Mouse (Mus musculus) intestine, embryonic 15.5 days (tissue): ENCODE measurements at regions not wholly inside any gene's neighbourhood (a gene's known extent, or its start where the extent isn't known, plus 50 kb on each side); places are given as distances from the start of the nearest gene placed in this dataset.

Experiments used
- ATAC-seq: fragments of 200-750 bp; cut with Nextera tagmentation; 2 replicates; pipeline ENCODE4 v1.8.0; 2017; ENCODE audit warnings: moderate TSS enrichment, moderate library complexity
- H3K27ac ChIP-seq: fragments of 300-500 bp; sonication (generic); 2 replicates; pipeline ENCODE4 v1.5.1; 2015; ENCODE audit warnings: mild to moderate bottlenecking, inconsistent platforms
- H3K27me3 ChIP-seq: fragments of 300-500 bp; sonication (generic); replicated peaks from 2 replicates; pipeline ENCODE4 v1.6.1; 2015; ENCODE audit warnings: inconsistent platforms
- H3K36me3 ChIP-seq: fragments of 300-500 bp; sonication (generic); 2 replicates; pipeline ENCODE4 v1.6.1; 2015; ENCODE audit warnings: inconsistent platforms
- H3K4me1 ChIP-seq: fragments of 300-500 bp; sonication (generic); replicated peaks from 2 replicates; pipeline ENCODE4 v1.6.1; 2015; ENCODE audit warnings: inconsistent platforms
- H3K4me2 ChIP-seq: fragments of 300-500 bp; sonication (generic); replicated peaks from 2 replicates; pipeline ENCODE4 v1.6.1; 2015; ENCODE audit warnings: mild to moderate bottlenecking, inconsistent platforms
- H3K4me3 ChIP-seq: fragments of 300-500 bp; sonication (generic); replicated peaks from 2 replicates; pipeline ENCODE4 v1.5.1; 2015; ENCODE audit warnings: inconsistent platforms
- H3K9ac ChIP-seq: fragments of 300-500 bp; sonication (generic); 2 replicates; pipeline ENCODE4 v1.6.1; 2015; ENCODE audit warnings: inconsistent platforms
- H3K9me3 ChIP-seq: fragments of 300-500 bp; sonication (generic); 2 replicates; pipeline ENCODE4 v1.6.1; 2016; ENCODE audit warnings: inconsistent platforms
- WGBS: fragments of 180-500 bp; shearing (Covaris S2); methylation state at CpG from one replicate; pipeline ENCODE4 v1.1.7; 2015; 5-methylcytosine and 5-hydroxymethylcytosine counted together

DNA sequence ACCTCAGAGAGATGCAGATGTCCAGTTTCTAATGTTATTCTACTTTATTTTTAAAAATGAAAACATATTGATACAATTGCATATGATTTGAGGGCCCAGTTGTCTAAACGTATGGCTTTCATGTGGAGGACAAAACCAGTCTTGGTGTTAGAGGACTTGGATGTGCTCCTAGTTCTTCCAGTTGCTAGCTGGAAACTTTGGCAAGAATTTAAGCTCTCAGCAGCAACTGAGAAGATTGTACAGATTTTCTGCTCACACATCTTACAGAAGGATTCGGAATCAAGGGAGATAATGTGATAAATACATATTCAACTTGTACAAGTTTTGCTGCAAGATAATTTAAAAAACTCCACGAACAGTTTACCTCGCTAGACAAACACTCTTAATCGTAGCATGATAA, 105.6 kb upstream of the Myocd start:
- H3K36me3 ChIP-seq = no peaks in the 10 kb centered on the region
- no peaks in the 10 kb centered on the region for H3K9me3 ChIP-seq
- WGBS = 83% methylated on average over 5 of the region's 5 CpGs
- no peak overlapping the region for H3K4me3 ChIP-seq
- no peak overlapping the region for H3K9ac ChIP-seq
- H3K4me1 ChIP-seq = no peaks in the 10 kb centered on the region
- no peaks in the 10 kb centered on the region for H3K27me3 ChIP-seq
- no peak for ATAC-seq
- H3K27ac ChIP-seq = no peak overlapping the region
- no peak overlapping the region for H3K4me2 ChIP-seq

DNA sequence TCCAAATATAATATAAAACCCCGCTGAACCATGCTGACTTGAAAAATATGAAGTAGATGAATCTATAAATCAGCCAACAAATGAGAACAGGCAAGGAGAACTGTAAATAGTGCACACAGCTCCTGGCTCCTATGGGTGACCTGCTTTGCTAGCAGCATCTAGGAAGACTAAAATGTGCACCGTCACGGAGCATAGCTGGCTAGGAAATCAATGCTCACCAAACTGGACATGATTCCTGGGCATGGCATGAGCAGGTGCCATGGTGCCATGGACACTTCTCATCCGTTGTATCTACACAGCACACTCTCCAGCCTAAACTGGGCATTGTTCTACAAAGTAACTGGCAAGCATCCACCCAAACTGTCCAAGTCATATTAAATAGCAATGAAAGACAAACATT, 103.3 kb upstream of the Myocd start:
- whole genome bisulfite sequencing = 90% methylated on average over 4 of the region's 4 CpGs
- no peak overlapping the region for H3K4me3 ChIP-seq

DNA sequence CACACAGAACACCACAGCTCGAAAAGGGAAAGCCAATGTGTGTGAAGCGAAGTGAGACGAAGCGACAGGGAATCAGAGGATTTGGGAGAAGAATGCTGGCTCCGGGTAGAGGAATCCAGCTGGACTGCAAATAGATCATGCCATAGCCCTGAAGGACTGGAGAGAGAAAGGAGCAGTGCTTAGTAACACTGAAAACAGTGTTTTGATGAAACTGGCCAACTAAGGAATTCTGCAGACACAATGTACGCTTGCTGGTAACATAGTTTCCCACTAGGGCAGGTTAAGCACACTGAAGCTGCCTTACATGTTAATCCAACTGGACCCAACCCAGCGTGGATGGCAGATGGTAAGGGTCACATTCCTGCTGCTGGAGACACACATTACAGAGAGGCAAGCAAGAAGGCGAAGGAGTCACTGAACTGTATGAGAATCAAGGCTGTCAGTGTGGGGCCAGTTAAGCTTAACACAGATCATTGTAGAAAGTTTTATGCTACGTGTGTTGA, 102.6 kb upstream of the Myocd start:
- Histone ChIP-seq H3K9ac (no peak overlapping the region), H3K36me3 (no peaks in the 10 kb centered on the region), H3K4me3 (no peak overlapping the region), H3K4me1 (no peaks in the 10 kb centered on the region), H3K27me3 (no peaks in the 10 kb centered on the region), H3K4me2 (no peak overlapping the region), H3K27ac (no peak overlapping the region), H3K9me3 (no peaks in the 10 kb centered on the region)
- ATAC-seq = no peak
- WGBS = 68% methylated on average over 9 of the region's 9 CpGs

More for the DNA sequence above, 103.3 kb upstream of the Myocd start:
- H3K27ac ChIP-seq = no peak overlapping the region
- no peaks in the 10 kb centered on the region for H3K4me1 ChIP-seq
- ATAC-seq = no peak
- H3K9me3 ChIP-seq = no peaks in the 10 kb centered on the region
- H3K27me3 ChIP-seq = no peaks in the 10 kb centered on the region
- H3K9ac ChIP-seq = no peak overlapping the region
- H3K36me3 ChIP-seq = no peaks in the 10 kb centered on the region
- H3K4me2 ChIP-seq = no peak overlapping the region

DNA sequence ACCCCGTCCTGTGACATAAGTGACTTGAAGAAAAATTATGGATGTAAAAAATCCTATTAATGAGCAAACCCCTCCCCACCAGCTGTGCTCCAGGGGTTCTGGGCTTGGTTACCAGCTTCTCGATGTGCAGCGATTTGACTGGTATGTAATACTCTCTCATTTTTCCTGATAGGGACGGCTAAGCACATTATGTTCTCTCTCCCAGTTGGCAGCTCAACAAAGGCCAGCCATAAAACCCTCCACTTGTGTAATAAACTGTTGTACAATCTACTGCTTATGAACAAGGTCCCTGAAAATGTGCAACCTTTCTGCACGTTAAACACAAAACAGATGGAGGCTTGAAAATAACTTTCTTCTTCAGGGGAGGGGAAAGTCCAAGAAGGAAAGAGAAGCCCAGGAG, 98.0 kb upstream of the Myocd start:
- 55% methylated on average over 5 of the region's 5 CpGs for WGBS
- Histone ChIP-seq H3K4me2 (no peak overlapping the region), H3K9me3 (no peaks in the 10 kb centered on the region), H3K27me3 (no peaks in the 10 kb centered on the region), H3K9ac (no peak overlapping the region), H3K27ac (no peak overlapping the region), H3K4me3 (no peak overlapping the region), H3K36me3 (no peaks in the 10 kb centered on the region), H3K4me1 (no peaks in the 10 kb centered on the region)
- no peak for ATAC-seq

DNA sequence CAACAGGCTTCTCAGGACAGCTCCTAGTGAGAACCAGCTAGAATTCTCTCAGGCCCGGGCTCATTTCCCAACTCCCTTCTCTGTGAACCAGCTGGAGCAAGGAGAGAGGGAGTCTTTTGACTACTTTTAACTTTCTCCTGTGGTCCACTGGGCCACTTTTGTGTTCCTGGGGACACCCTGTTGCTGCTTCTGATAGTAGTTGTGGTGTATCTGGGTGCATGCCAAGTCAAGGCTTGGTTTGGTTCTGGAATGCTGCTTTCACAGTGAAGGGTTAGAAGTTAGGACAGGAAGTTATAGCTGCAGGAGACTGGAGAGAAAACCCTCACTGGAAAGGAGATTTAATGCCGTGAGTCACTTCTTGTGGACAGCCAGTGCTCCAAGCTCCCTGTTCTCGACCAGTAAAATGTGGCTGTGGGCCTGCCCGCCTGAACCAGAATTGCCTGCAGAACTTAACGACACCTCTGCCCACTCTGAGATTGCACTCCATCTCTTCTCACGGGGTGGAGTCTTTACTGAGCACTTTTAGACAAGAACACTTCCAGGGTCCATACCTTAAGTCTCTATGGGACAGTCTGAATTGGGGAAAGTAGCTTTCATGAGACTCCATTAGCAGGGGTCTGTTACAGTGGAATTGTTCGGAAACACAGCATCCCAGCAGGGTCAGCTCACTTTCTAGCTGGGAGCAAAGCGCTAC, 97.0 kb upstream of the Myocd start:
- WGBS = 57% methylated on average over 8 of the region's 8 CpGs
- Histone ChIP-seq H3K9me3 (no peaks in the 10 kb centered on the region), H3K4me2 (no peak overlapping the region), H3K36me3 (no peaks in the 10 kb centered on the region), H3K9ac (no peak overlapping the region), H3K4me1 (no peaks in the 10 kb centered on the region), H3K4me3 (no peak overlapping the region), H3K27ac (peak overlapping the region; percentile 64), H3K27me3 (no peaks in the 10 kb centered on the region)
- no peak for ATAC-seq

DNA sequence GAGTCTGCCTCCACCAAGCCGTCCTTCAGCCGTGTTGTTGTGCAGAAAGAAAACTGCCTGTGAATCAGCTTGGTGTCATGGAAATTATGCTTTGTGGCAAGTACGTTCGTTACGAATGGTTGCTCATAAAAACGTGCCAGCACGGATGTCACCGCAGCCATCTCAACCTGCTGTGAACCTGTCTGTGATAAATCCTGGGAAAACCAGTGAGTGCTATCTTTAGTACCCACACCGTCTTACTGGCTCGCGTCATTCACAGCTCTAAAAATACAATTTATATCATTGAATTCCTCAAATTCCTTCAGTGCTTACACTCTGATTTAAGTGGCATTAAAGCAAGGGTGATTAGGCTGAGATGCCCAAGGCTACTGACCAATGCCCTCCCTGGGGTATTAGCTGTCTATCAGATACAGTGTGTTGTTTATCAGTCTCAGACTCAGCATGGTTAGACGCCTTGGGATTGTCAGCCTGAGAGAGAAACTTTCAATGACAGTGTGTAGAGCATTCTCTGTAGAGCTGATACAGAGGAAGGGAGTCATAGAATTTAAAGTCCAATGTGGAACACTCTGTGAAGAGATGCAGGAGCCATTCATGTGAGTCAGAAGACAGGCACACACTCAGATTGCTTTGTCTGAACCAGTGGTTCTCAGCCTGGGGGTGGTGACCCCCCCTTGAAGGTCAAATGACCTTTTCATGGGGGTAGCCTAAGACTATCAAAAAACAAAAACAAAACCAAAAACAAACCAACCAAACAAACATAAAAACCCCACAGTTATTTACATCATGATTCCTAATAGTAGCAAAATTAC, 96.2 kb upstream of the Myocd start:
- no peak overlapping the region for H3K9ac ChIP-seq
- H3K4me1 ChIP-seq = no peaks in the 10 kb centered on the region
- WGBS = 68% methylated on average over 12 of the region's 12 CpGs
- no peak for ATAC-seq
- no peaks in the 10 kb centered on the region for H3K9me3 ChIP-seq
- no peaks in the 10 kb centered on the region for H3K36me3 ChIP-seq
- no peaks in the 10 kb centered on the region for H3K27me3 ChIP-seq
- H3K4me3 ChIP-seq = no peak overlapping the region
- no peak overlapping the region for H3K27ac ChIP-seq
- H3K4me2 ChIP-seq = no peak overlapping the region

DNA sequence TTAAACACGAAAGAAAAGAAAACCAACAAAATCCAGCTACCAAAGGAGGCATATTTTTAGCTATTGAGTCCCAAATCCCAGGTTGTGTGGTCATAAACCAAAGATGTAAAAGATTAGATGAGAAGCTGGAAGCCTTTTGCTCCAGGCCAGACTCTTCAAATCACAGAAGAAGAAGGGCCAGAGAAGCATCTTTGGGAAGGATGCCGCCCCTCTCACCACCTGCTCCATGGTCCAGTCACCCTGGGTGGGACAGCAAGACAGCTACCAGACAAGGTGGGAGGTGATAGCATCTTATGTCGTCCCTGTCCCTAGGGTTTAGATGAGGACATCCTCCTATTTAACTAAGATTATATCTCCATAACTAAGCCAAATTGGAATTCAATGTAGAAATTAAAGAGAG, 95.1 kb upstream of the Myocd start:
- no peak overlapping the region for H3K4me2 ChIP-seq
- no peak for ATAC-seq
- H3K9ac ChIP-seq = no peak overlapping the region
- H3K27me3 ChIP-seq = no peaks in the 10 kb centered on the region
- no peaks in the 10 kb centered on the region for H3K36me3 ChIP-seq
- H3K27ac ChIP-seq = no peak overlapping the region
- no peak overlapping the region for H3K4me3 ChIP-seq
- 79% methylated on average over 3 of the region's 3 CpGs for WGBS
- no peaks in the 10 kb centered on the region for H3K9me3 ChIP-seq
- H3K4me1 ChIP-seq = no peaks in the 10 kb centered on the region

DNA sequence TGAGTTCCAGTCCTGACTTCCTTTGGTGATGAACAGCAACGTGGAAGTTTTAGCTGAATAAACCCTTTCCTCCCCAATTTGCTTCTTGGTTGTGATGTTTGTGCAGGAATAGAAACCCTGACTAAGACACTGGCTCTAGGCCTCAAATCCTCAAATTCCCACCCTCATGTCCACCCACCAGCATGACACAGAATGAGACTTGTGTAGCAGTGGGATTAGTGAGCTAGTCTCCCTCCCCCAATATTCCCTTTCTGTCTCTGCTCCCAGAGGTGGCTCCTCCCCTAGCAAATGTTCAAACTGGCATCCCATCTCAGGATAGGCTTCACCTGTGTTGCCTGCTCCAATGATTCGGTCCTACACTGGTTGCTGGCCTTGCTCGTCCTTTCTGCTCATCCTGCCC, 94.1 kb upstream of the Myocd start:
- no peak overlapping the region for H3K9ac ChIP-seq
- no peaks in the 10 kb centered on the region for H3K9me3 ChIP-seq
- no peak overlapping the region for H3K4me3 ChIP-seq
- no peak for ATAC-seq
- H3K4me2 ChIP-seq = no peak overlapping the region
- WGBS = 80% methylated on average over 3 of the region's 3 CpGs
- H3K4me1 ChIP-seq = no peaks in the 10 kb centered on the region
- no peak overlapping the region for H3K27ac ChIP-seq
- H3K36me3 ChIP-seq = no peaks in the 10 kb centered on the region
- no peaks in the 10 kb centered on the region for H3K27me3 ChIP-seq

DNA sequence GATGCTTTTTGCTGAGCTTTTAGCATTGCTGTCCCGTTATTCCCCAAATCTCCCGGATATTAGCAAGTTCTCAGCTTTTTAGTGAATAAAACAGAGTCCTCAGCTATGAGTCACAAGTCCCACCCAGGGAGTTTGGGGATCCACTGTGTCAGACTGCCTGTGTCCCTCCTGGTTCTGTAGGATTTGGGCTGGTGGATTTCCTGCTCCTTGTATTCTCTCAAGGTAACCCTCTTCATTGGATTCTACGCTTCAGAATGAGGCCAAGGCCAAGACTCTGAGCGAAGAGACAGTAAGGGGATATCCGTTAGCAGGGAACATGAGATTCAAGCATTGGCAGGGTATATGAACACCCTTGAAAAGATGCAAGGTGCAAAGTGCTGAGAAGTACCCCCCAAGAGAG, 90.9 kb upstream of the Myocd start:
- no peak overlapping the region for H3K4me3 ChIP-seq
- no peak for ATAC-seq
- no peaks in the 10 kb centered on the region for H3K4me1 ChIP-seq
- H3K27ac ChIP-seq = no peak overlapping the region
- H3K27me3 ChIP-seq = no peaks in the 10 kb centered on the region
- no peaks in the 10 kb centered on the region for H3K9me3 ChIP-seq
- no peaks in the 10 kb centered on the region for H3K36me3 ChIP-seq
- H3K4me2 ChIP-seq = no peak overlapping the region
- 89% methylated on average over 5 of the region's 5 CpGs for WGBS
- no peak overlapping the region for H3K9ac ChIP-seq

DNA sequence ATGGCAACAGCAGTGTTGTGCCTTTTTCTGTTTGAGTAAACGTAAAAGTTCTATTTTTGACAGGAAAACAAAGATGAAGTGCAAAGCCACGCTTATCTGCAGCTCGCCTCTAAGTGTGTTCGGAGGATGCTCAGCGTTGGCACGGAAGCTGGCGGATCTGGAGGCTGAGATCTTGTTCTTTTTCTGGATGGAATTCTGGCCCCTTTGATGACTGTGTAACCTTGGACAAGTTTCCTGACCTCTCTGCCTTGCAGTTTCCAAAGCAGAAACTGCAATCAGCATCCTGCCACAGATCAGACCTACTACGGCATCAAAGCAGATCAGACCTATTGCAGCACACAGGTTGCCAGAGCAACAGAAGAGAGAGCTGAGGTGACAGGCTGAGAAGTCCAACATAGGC, 89.1 kb upstream of the Myocd start:
- ATAC-seq = no peak
- 78% methylated on average over 8 of the region's 8 CpGs for WGBS
- no peak overlapping the region for H3K27ac ChIP-seq
- H3K36me3 ChIP-seq = no peaks in the 10 kb centered on the region
- H3K9me3 ChIP-seq = no peaks in the 10 kb centered on the region
- H3K4me1 ChIP-seq = no peaks in the 10 kb centered on the region
- no peaks in the 10 kb centered on the region for H3K27me3 ChIP-seq
- H3K4me2 ChIP-seq = no peak overlapping the region
- H3K4me3 ChIP-seq = no peak overlapping the region
- H3K9ac ChIP-seq = no peak overlapping the region

DNA sequence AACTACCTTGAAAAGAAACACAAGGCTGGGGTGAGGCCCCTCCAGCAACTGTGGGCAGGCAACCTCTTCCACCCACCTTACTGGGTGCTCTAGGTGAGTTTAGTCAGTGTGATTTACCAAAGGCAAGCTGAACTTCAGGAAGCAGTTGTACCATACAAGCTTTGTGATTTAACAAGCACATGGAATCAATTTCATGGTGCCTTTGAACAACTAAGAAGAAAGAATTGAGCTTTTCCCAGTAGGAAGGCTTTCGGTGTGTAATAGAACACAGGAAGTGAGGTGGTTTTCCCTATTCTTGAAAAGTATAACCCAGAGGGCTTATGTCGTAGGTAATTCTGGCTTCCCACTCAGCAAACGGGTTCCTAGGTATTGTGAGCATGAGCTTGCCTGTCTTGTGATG, 82.7 kb upstream of the Myocd start:
- Histone ChIP-seq H3K4me3 (no peak overlapping the region), H3K4me2 (no peak overlapping the region), H3K9me3 (no peaks in the 10 kb centered on the region), H3K36me3 (no peaks in the 10 kb centered on the region), H3K9ac (no peak overlapping the region), H3K27me3 (no peaks in the 10 kb centered on the region), H3K27ac (no peak overlapping the region), H3K4me1 (no peaks in the 10 kb centered on the region)
- no peak for ATAC-seq
- WGBS = 88% methylated on average over 3 of the region's 3 CpGs

DNA sequence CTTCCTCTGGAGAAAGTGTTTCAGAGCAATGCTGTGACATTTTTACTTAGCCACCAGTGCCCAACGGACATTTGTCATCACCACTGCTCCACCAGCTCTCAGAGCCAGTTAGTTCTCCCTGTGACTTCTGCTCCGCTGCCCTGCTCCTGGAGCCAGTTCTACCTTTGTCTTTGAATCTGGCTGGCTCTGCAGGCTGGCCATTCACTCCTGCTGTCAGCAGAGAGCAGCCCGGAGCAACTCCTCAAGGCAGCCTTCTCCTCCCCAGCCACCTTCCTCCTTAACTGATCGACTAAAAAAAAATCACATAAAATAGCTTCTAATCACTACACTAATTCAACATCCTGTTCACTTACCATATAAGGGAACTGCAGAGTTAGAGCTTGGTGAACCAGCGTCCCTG, 79.2 kb upstream of the Myocd start:
- Histone ChIP-seq H3K9ac (no peak overlapping the region), H3K27ac (no peak overlapping the region), H3K4me1 (no peaks in the 10 kb centered on the region), H3K27me3 (no peaks in the 10 kb centered on the region), H3K4me3 (no peak overlapping the region), H3K4me2 (no peak overlapping the region), H3K9me3 (no peaks in the 10 kb centered on the region), H3K36me3 (no peaks in the 10 kb centered on the region)
- no peak for ATAC-seq
- 48% methylated on average over 5 of the region's 5 CpGs for WGBS
